Comparison of ENCODE assay signal across 21 mouse cellular contexts in the genomic region with DNA sequence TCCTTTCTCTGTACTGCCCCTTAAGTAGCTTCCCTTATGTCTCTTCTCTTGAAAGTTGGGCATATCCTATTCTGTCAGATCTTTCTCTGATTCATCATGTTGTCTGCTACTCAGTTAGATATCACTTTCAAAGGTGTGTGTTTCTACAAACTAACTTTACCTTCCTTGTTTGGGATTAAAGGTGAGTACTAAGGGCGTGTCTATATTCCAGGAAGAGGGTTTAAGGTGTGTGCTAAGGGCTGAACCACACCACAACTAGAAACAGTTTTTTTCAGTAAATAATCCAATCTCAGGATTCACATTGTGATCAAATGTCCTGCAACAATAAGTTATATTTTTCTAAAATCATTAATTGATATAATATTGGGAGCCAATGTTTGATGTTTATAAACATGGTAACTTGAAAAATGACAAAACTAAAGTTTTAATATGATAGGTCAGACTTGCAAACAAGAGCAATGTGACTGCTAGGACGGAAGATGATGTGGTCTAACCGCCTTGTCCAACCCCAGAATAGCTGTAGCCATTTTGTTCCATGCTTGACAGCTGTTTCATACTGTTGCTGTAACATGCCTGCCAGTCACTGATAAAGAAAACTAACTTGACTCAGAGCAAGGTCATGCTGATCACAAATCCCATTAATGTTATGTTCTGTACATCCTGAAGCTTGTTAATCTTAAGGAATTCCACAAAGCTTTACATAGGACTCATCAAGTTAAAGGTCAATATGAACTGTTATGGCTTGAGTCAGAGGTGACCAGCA. TPM values are rescaled to one million over a fixed set of nuclear protein-coding genes. Genes with fewer than 3 reads are reported as not detected.
DNase-seq lines count a peak whose midpoint lies in the region; ATAC-seq and TF ChIP-seq lines count a peak whose summit lies in the region.
"Had no signal": no experiment of that assay in that cellular context is flagged by ENCODE, and none has a peak within 500 bp of the region (broad histone marks: within the 10 kb centered on the region; RNA-seq: fewer than 3 reads in every experiment).

No protein-coding gene starts in this region.

- no peak overlapping the region for H3K9ac ChIP-seq in intestine, embryonic 14.5 days (ENCODE audit: low read length)
- no peak overlapping the region for H3K9ac ChIP-seq in intestine, embryonic 15.5 days
- no peak overlapping the region for H3K9ac ChIP-seq in intestine, embryonic 16.5 days (ENCODE audit: low read depth, low read length)
- H3K9ac ChIP-seq in liver, embryonic 14.5 days (replicated peaks), result no peak overlapping the region
- no peak overlapping the region for H3K9ac ChIP-seq in stomach, postnatal 0 days (ENCODE audit: low read length)
- no peak overlapping the region for H3K9ac ChIP-seq in lung, postnatal 0 days (replicated peaks; ENCODE audit: low read depth)
- H3K9ac ChIP-seq: embryonic facial prominence, embryonic 12.5 days; forebrain, embryonic 12.5 days; heart, embryonic 12.5 days; hindbrain, embryonic 15.5 days had no signal

- H3K4me1 ChIP-seq in intestine, embryonic 14.5 days (replicated peaks; ENCODE audit: control insufficient read depth, insufficient read depth, low read length), result no peaks in the 10 kb centered on the region
- H3K4me1 ChIP-seq in intestine, embryonic 15.5 days (replicated peaks), result no peaks in the 10 kb centered on the region
- H3K4me1 ChIP-seq in intestine, embryonic 16.5 days (ENCODE audit: control insufficient read depth, insufficient read depth, low read length), result no peaks in the 10 kb centered on the region
- peaks cover 2 to 10% of the 10 kb centered on the region in 2 experiments; a peak in 2 of 4 replicates for H3K4me1 ChIP-seq in liver, embryonic 14.5 days (replicated peaks; ENCODE audit: control insufficient read depth in 2 of 2, insufficient read depth in 2 of 2, low read length in 1 of 2)
- no peaks in the 10 kb centered on the region for H3K4me1 ChIP-seq in stomach, postnatal 0 days (replicated peaks; ENCODE audit: control insufficient read depth, insufficient read depth)
- no peaks in the 10 kb centered on the region for H3K4me1 ChIP-seq in forebrain, embryonic 10.5 days
- no peaks in the 10 kb centered on the region for H3K4me1 ChIP-seq in lung, postnatal 0 days (ENCODE audit: insufficient read depth, low read depth, low read length)
- H3K4me1 ChIP-seq: embryonic facial prominence, embryonic 12.5 days; forebrain, embryonic 12.5 days; heart, embryonic 12.5 days; hindbrain, embryonic 15.5 days had no signal

- no peak overlapping the region for H3K27ac ChIP-seq in intestine, embryonic 14.5 days (ENCODE audit: low read depth)
- H3K27ac ChIP-seq in intestine, embryonic 15.5 days, result no peak overlapping the region
- H3K27ac ChIP-seq in intestine, embryonic 16.5 days (ENCODE audit: low read length), result no peak overlapping the region
- no peak overlapping the region for H3K27ac ChIP-seq in liver, embryonic 14.5 days
- H3K27ac ChIP-seq in stomach, postnatal 0 days (replicated peaks), result no peak overlapping the region
- no peak overlapping the region for H3K27ac ChIP-seq in forebrain, embryonic 10.5 days
- H3K27ac ChIP-seq in lung, postnatal 0 days (ENCODE audit: low read length), result no peak overlapping the region
- H3K27ac ChIP-seq: embryonic facial prominence, embryonic 12.5 days; forebrain, embryonic 12.5 days; heart, adult 2 months; hindbrain, embryonic 15.5 days had no signal

- no peak overlapping the region for H3K4me3 ChIP-seq in intestine, embryonic 14.5 days (ENCODE audit: low read depth, low read length)
- no peak overlapping the region for H3K4me3 ChIP-seq in intestine, embryonic 15.5 days (replicated peaks)
- no peak overlapping the region for H3K4me3 ChIP-seq in intestine, embryonic 16.5 days (ENCODE audit: low read length)
- no peak overlapping the region for H3K4me3 ChIP-seq in liver, embryonic 14.5 days (ENCODE audit: insufficient read depth in 1 of 2, low read depth in 2 of 2, low read length in 2 of 2)
- no peak overlapping the region for H3K4me3 ChIP-seq in stomach, postnatal 0 days (ENCODE audit: low read depth, low read length)
- no peak overlapping the region for H3K4me3 ChIP-seq in forebrain, embryonic 10.5 days
- H3K4me3 ChIP-seq in lung, postnatal 0 days (ENCODE audit: low read depth, low read length), result no peak overlapping the region
- H3K4me3 ChIP-seq: embryonic facial prominence, embryonic 12.5 days; forebrain, embryonic 12.5 days; heart, adult 2 months; heart, embryonic 12.5 days; hindbrain, embryonic 15.5 days had no signal

- ATAC-seq in intestine, embryonic 14.5 days (replicated peaks; ENCODE audit: low FRiP score, low TSS enrichment, low read depth), result no peak
- ATAC-seq in intestine, embryonic 15.5 days, result no peak
- 0 out of 2 replicates have a peak, but pooled peaks have one; percentile 31 for ATAC-seq in intestine, embryonic 16.5 days
- ATAC-seq in liver, embryonic 14.5 days (ENCODE audit: insufficient read depth), result peak; percentile 63; the same call in 1 of the 2 replicates
- peak; percentile 79 for ATAC-seq in stomach, postnatal 0 days (ENCODE audit: low FRiP score, low TSS enrichment)
- no peak for ATAC-seq in lung, postnatal 0 days
- ATAC-seq: forebrain, embryonic 16.5 days had no signal

- H3K9me3 ChIP-seq in intestine, embryonic 14.5 days (ENCODE audit: control insufficient read depth, low read length), result no peaks in the 10 kb centered on the region
- H3K9me3 ChIP-seq in intestine, embryonic 15.5 days, result no peaks in the 10 kb centered on the region
- no peaks in the 10 kb centered on the region for H3K9me3 ChIP-seq in intestine, embryonic 16.5 days (ENCODE audit: control insufficient read depth, low read length)
- H3K9me3 ChIP-seq in liver, embryonic 14.5 days (ENCODE audit: control insufficient read depth, low read length), result no peaks in the 10 kb centered on the region
- H3K9me3 ChIP-seq in stomach, postnatal 0 days (ENCODE audit: control insufficient read depth, low read length), result no peaks in the 10 kb centered on the region
- no peaks in the 10 kb centered on the region for H3K9me3 ChIP-seq in forebrain, embryonic 10.5 days
- no peaks in the 10 kb centered on the region for H3K9me3 ChIP-seq in lung, postnatal 0 days (ENCODE audit: low read length)
- H3K9me3 ChIP-seq: embryonic facial prominence, embryonic 12.5 days; forebrain, embryonic 12.5 days; heart, embryonic 12.5 days; hindbrain, embryonic 15.5 days had no signal

- DNase-seq in intestine, embryonic 14.5 days (ENCODE audit: low spot score), result peak; percentile 29
- DNase-seq in liver, embryonic 14.5 days (ENCODE audit: low read depth in 3 of 3, low spot score in 3 of 3), result peak; percentile 2 to 29 (median 2)
- no peak for DNase-seq in stomach, postnatal 0 days (ENCODE audit: low spot score)
- no peak for DNase-seq in forebrain, embryonic 10.5 days (ENCODE audit: extremely low spot score, low spot score)
- no peak for DNase-seq in lung, postnatal 0 days (ENCODE audit: low spot score)
- DNase-seq in cerebellum, adult 11 months, result no peak
- DNase-seq: adrenal gland, adult 8-10 months; adrenal gland, postnatal 36 days; cerebellum, adult 11-12 months; cerebellum, adult 9-10 months; cerebellum, postnatal 25 days; gastrocnemius, postnatal 14 days; heart, adult 2 months; heart, postnatal 36 days had no signal

- H3K36me3 ChIP-seq in intestine, embryonic 14.5 days (ENCODE audit: control insufficient read depth, insufficient read depth, low read length), result peaks cover 51% of the 10 kb centered on the region
- H3K36me3 ChIP-seq in intestine, embryonic 15.5 days, result 0 out of 2 replicates have a peak, but pooled peaks cover 3% of the 10 kb centered on the region
- H3K36me3 ChIP-seq in intestine, embryonic 16.5 days (ENCODE audit: control insufficient read depth, insufficient read depth, low read length), result peaks cover 3% of the 10 kb centered on the region; the same call in 1 of the 2 replicates
- peaks cover 5% of the 10 kb centered on the region; the same call in 1 of the 2 replicates for H3K36me3 ChIP-seq in liver, embryonic 14.5 days (replicated peaks; ENCODE audit: control insufficient read depth, insufficient read depth, low read depth)
- peaks cover 10% of the 10 kb centered on the region; the same call in 1 of the 2 replicates for H3K36me3 ChIP-seq in stomach, postnatal 0 days (ENCODE audit: control insufficient read depth, insufficient read depth, low read length)
- peaks cover 52% of the 10 kb centered on the region for H3K36me3 ChIP-seq in forebrain, embryonic 10.5 days (replicated peaks)
- no peaks in the 10 kb centered on the region; the same call in 1 of the 2 replicates for H3K36me3 ChIP-seq in lung, postnatal 0 days (ENCODE audit: insufficient read depth, low read length)

- H3K27me3 ChIP-seq in intestine, embryonic 14.5 days (replicated peaks; ENCODE audit: control insufficient read depth, insufficient read depth, low read length), result no peaks in the 10 kb centered on the region
- no peaks in the 10 kb centered on the region for H3K27me3 ChIP-seq in intestine, embryonic 15.5 days (replicated peaks)
- H3K27me3 ChIP-seq in intestine, embryonic 16.5 days (replicated peaks; ENCODE audit: control insufficient read depth, insufficient read depth, low read length), result no peaks in the 10 kb centered on the region
- no peaks in the 10 kb centered on the region for H3K27me3 ChIP-seq in liver, embryonic 14.5 days (ENCODE audit: control insufficient read depth, insufficient read depth, low read length)
- no peaks in the 10 kb centered on the region for H3K27me3 ChIP-seq in stomach, postnatal 0 days (ENCODE audit: control insufficient read depth, insufficient read depth, low read length)
- no peaks in the 10 kb centered on the region for H3K27me3 ChIP-seq in forebrain, embryonic 10.5 days (ENCODE audit: poor library complexity, severe bottlenecking)
- no peaks in the 10 kb centered on the region for H3K27me3 ChIP-seq in lung, postnatal 0 days (replicated peaks; ENCODE audit: insufficient read depth, low read length)
- H3K27me3 ChIP-seq: embryonic facial prominence, embryonic 12.5 days; forebrain, embryonic 12.5 days; heart, embryonic 12.5 days; hindbrain, embryonic 15.5 days had no signal

- TF ChIP-seq CTCF in liver, embryonic 14.5 days (IDR thresholded peaks at IDR 0.05; ENCODE audit: low read depth), result no peak
- TF ChIP-seq CTCF in stomach, postnatal 0 days (IDR thresholded peaks at IDR 0.05; ENCODE audit: low read depth), result no peak
- no peak for TF ChIP-seq CTCF in lung, postnatal 0 days (IDR thresholded peaks at IDR 0.05)

- WGBS in intestine, embryonic 14.5 days, result 92% methylated on average over 3 of the region's 3 CpGs
- WGBS in intestine, embryonic 15.5 days, result 88% methylated on average over 3 of the region's 3 CpGs
- WGBS in intestine, embryonic 16.5 days, result 90% methylated on average over 3 of the region's 3 CpGs
- 49% methylated on average over 3 of the region's 3 CpGs for WGBS in liver, embryonic 14.5 days (ENCODE audit: insufficient replicate concordance)
- WGBS in stomach, postnatal 0 days, result 89% methylated on average over 3 of the region's 3 CpGs
- 90% methylated on average over 3 of the region's 3 CpGs for WGBS in forebrain, embryonic 10.5 days
- 92% methylated on average over 3 of the region's 3 CpGs for WGBS in lung, postnatal 0 days

- TF ChIP-seq EP300 in liver, embryonic 14.5 days (IDR thresholded peaks at IDR 0.05; ENCODE audit: low read depth), result peak; percentile 31; the same call in 1 of the 2 replicates
- no peak for TF ChIP-seq EP300 in stomach, postnatal 0 days (optimal IDR thresholded peaks at IDR 0.05)
- no peak for TF ChIP-seq EP300 in lung, postnatal 0 days (IDR thresholded peaks at IDR 0.05)

- H3K4me2 ChIP-seq in intestine, embryonic 14.5 days (ENCODE audit: low read length), result no peak overlapping the region
- no peak overlapping the region for H3K4me2 ChIP-seq in intestine, embryonic 15.5 days (replicated peaks)
- H3K4me2 ChIP-seq in intestine, embryonic 16.5 days (ENCODE audit: low read depth, low read length), result no peak overlapping the region
- H3K4me2 ChIP-seq in liver, embryonic 14.5 days (ENCODE audit: low read depth), result no peak overlapping the region
- no peak overlapping the region for H3K4me2 ChIP-seq in stomach, postnatal 0 days (replicated peaks; ENCODE audit: low read depth)
- H3K4me2 ChIP-seq in lung, postnatal 0 days (replicated peaks; ENCODE audit: low read depth, low read length), result no peak overlapping the region
- H3K4me2 ChIP-seq: embryonic facial prominence, embryonic 12.5 days; forebrain, embryonic 12.5 days; heart, embryonic 12.5 days; hindbrain, embryonic 15.5 days had no signal

RNA-seq across cellular contexts. Expression of a gene that starts 46.0 kb away (rescaled TPM):
- polyA plus RNA-seq in intestine, embryonic 14.5 days (2014; fragmentation: Nextera tagmentation; extraction: Ambion mirVana), result 40.6 and 41.4 TPM in 2 replicates
- polyA plus RNA-seq in intestine, embryonic 15.5 days (2015; fragmentation: Nextera tagmentation; extraction: Ambion mirVana), result 38.6 and 38.7 TPM in 2 replicates
- polyA plus RNA-seq in intestine, embryonic 16.5 days (2015; fragmentation: Nextera tagmentation; extraction: Ambion mirVana), result 35.8 and 39.4 TPM in 2 replicates
- 5.4 and 7.1 TPM in 2 replicates for polyA plus RNA-seq in liver, embryonic 14.5 days (2012; rRNA removed)
- 12.9 and 16.9 TPM in 2 replicates for polyA plus RNA-seq in liver, embryonic 14.5 days (2014; fragmentation: Nextera tagmentation; extraction: Ambion mirVana)
- 23.7 and 24.8 TPM in 2 replicates for polyA plus RNA-seq in stomach, postnatal 0 days (2015; fragmentation: Nextera tagmentation; extraction: Ambion mirVana)
- polyA plus RNA-seq in forebrain, embryonic 10.5 days (2016; fragmentation: Nextera tagmentation; extraction: Ambion mirVana), result 46.4 and 47.9 TPM in 2 replicates
- polyA plus RNA-seq in lung, postnatal 0 days (2015; fragmentation: Nextera tagmentation; extraction: Ambion mirVana), result 25.0 and 28.5 TPM in 2 replicates

RNA-seq across cellular contexts. Expression of a gene that starts 49.7 kb away (rescaled TPM):
- 43.3 and 50.1 TPM in 2 replicates for polyA plus RNA-seq in intestine, embryonic 14.5 days (2014; fragmentation: Nextera tagmentation; extraction: Ambion mirVana)
- 38.1 and 38.7 TPM in 2 replicates for polyA plus RNA-seq in intestine, embryonic 15.5 days (2015; fragmentation: Nextera tagmentation; extraction: Ambion mirVana)
- 36.6 and 38.3 TPM in 2 replicates for polyA plus RNA-seq in intestine, embryonic 16.5 days (2015; fragmentation: Nextera tagmentation; extraction: Ambion mirVana)
- 7.4 and 11.0 TPM in 2 replicates for polyA plus RNA-seq in liver, embryonic 14.5 days (2012; rRNA removed)
- polyA plus RNA-seq in liver, embryonic 14.5 days (2014; fragmentation: Nextera tagmentation; extraction: Ambion mirVana), result 9.6 and 10.3 TPM in 2 replicates
- 21.5 and 22.0 TPM in 2 replicates for polyA plus RNA-seq in stomach, postnatal 0 days (2015; fragmentation: Nextera tagmentation; extraction: Ambion mirVana)
- 35.9 and 36.2 TPM in 2 replicates for polyA plus RNA-seq in forebrain, embryonic 10.5 days (2016; fragmentation: Nextera tagmentation; extraction: Ambion mirVana)
- 33.3 and 33.4 TPM in 2 replicates for polyA plus RNA-seq in lung, postnatal 0 days (2015; fragmentation: Nextera tagmentation; extraction: Ambion mirVana)

RNA-seq across cellular contexts. Expression of a gene that starts 49.8 kb away (rescaled TPM):
- polyA plus RNA-seq in intestine, embryonic 14.5 days (2014; fragmentation: Nextera tagmentation; extraction: Ambion mirVana), result 5.5 and 6.0 TPM in 2 replicates
- 3.7 and 4.7 TPM in 2 replicates for polyA plus RNA-seq in intestine, embryonic 15.5 days (2015; fragmentation: Nextera tagmentation; extraction: Ambion mirVana)
- 3.4 and 4.1 TPM in 2 replicates for polyA plus RNA-seq in intestine, embryonic 16.5 days (2015; fragmentation: Nextera tagmentation; extraction: Ambion mirVana)
- 1.3 and 1.7 TPM in 2 replicates for polyA plus RNA-seq in liver, embryonic 14.5 days (2012; rRNA removed)
- polyA plus RNA-seq in liver, embryonic 14.5 days (2014; fragmentation: Nextera tagmentation; extraction: Ambion mirVana), result 2.2 and 2.3 TPM in 2 replicates
- 3.0 and 3.3 TPM in 2 replicates for polyA plus RNA-seq in stomach, postnatal 0 days (2015; fragmentation: Nextera tagmentation; extraction: Ambion mirVana)
- polyA plus RNA-seq in forebrain, embryonic 10.5 days (2016; fragmentation: Nextera tagmentation; extraction: Ambion mirVana), result 8.7 and 9.3 TPM in 2 replicates
- polyA plus RNA-seq in lung, postnatal 0 days (2015; fragmentation: Nextera tagmentation; extraction: Ambion mirVana), result 2.8 and 3.1 TPM in 2 replicates

Comparison
In these comparisons a context has a peak if more than half of its experiments do, and no peak if none do; other contexts are left out.
1. ATAC-seq: peak in intestine, embryonic 16.5 days (single experiment), liver, embryonic 14.5 days (single experiment) and stomach, postnatal 0 days (single experiment); none in intestine, embryonic 14.5 days (single experiment), intestine, embryonic 15.5 days (single experiment) and lung, postnatal 0 days (single experiment).
2. DNase-seq: peak in intestine, embryonic 14.5 days (single experiment) and liver, embryonic 14.5 days (3 of 3); none in stomach, postnatal 0 days (single experiment), forebrain, embryonic 10.5 days (single experiment), lung, postnatal 0 days (single experiment) and cerebellum, adult 11 months (single experiment).